Mouse (Mus musculus) erythroid progenitor cell, adult 5-6 weeks (primary cell): ENCODE results near the gene Mipol1. TPM values are rescaled to one million over a fixed set of nuclear protein-coding genes. Genes with fewer than 3 reads are reported as not detected.

Experiments used
- ATAC-seq: replicated peaks from 2 replicates; pipeline ENCODE4 v1.8.0; 2016; ENCODE audit warnings: moderate number of reproducible peaks, mild to moderate bottlenecking, moderate TSS enrichment, inconsistent platforms; ENCODE audit not compliant: poor library complexity, low FRiP score, severe bottlenecking
- total RNA-seq, 2 experiments: library from RNA; stranded (forward) in 1 of 2; stranded (reverse) in 1 of 2; fragments of 150-400 nt in 1 of 2; fragments of 186-747, 209-891 nt in 1 of 2; gene quantifications; 2 replicates each; pipeline versions ENCODE4 v1.2.3 to v1.2.4; 2015 to 2017; ENCODE audit warnings: low replicate concordance in 2 of 2

Mipol1 gene
- total RNA-seq, 2 experiments from 2014 or later, result 2.5 to 4.1 TPM

- peak; percentile 68 for ATAC-seq
Observed at GRCm38 (mm10) chr12:57231085-57231875, 1.1 kb downstream of the Mipol1 start.

DNA sequence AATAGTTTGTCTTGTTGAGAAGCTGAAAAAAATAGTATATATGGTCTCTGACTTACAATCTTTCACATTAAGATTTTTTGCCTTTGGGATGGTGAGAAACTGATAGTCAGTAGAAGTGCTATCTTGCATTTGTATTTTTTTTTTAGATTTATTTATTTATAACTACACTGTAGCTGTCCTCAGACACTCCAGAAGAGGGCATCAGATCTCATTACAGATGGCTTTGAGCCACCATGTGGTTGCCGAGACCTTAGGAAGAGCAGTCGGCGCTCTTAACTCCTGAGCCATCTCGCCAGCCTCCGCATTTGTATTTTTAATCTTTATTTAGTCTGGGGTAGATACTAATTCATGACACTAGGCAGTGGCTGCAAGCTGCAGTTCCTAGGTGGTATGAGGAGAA lies 3.2 kb downstream of the Mipol1 start:
- no peak for ATAC-seq

GRCm38 (mm10) chr12:57243671-57244495 lies 13.7 kb downstream of the Mipol1 start:
- 0 out of 2 replicates have a peak, but pooled peaks have one; percentile 19 for ATAC-seq

DNA sequence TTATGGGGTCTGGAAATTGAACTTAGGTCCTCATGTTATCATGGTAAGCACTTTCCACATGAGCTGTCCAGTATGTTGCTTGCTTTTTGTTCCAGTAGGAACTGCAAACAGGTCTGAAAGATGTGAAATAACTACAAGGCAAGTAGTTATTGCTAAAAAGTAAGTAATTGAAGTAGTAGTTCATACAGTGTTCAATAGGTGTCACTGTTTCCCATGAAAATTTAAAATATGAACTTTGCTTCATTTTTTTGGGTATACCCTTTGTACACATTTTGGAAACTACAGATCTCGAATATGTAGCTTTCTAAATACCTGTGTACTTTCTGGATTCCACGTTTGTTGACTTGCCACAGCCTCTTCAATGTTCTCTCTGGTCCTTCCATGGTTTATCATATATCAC lies 28.3 kb downstream of the Mipol1 start:
- no peak for ATAC-seq

- no peak for ATAC-seq
Observed at GRCm38 (mm10) chr12:57275456-57275855, 45.2 kb downstream of the Mipol1 start.

- ATAC-seq, result no peak
Observed at GRCm38 (mm10) chr12:57281155-57282114, 51.2 kb downstream of the Mipol1 start.

GRCm38 (mm10) chr12:57285303-57286059 lies 55.3 kb downstream of the Mipol1 start:
- no peak for ATAC-seq

DNA sequence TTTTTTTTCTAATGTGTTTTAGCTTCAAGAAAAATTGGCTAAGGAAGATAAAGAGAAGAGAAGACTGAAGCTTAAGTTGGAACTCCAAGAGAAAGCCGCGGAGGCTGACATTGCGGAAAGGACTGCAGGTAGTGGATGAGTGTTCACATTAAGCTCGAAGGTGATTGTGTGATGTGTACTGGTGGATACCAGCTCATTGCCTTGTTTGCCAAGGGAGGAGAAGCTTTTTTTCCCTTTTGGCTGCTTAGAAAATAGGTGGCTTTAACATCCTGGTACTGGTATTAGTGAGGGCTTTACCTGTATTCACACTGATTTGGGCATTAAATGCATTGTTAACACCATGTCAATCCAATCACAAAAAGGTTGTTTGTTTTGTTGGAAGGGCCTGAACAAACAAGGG lies 77.1 kb downstream of the Mipol1 start:
- ATAC-seq, result no peak

- no peak for ATAC-seq
Observed at GRCm38 (mm10) chr12:57307748-57308147, 77.5 kb downstream of the Mipol1 start.

DNA sequence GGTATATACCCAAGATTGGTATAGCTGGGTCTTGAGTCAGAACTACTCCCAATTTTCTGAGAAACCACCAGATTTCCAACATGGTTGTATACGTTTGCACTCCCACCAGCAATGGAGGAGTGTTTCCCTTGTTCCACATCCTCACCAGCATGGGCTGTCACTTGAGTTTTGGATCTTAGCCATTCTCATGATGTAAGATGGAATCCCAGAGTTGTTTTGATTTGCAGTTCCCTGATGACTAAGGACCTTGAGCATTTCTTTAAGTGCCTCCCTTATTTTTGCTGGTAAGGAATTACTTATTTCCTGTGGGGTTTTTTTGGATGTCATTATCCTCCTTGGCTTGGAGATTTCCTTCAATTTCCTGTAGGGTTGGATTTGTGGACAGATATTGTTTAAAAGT lies 108.8 kb downstream of the Mipol1 start:
- ATAC-seq, result no peak

- ATAC-seq, result no peak
Observed at GRCm38 (mm10) chr12:57340111-57340510, 109.9 kb downstream of the Mipol1 start.

DNA sequence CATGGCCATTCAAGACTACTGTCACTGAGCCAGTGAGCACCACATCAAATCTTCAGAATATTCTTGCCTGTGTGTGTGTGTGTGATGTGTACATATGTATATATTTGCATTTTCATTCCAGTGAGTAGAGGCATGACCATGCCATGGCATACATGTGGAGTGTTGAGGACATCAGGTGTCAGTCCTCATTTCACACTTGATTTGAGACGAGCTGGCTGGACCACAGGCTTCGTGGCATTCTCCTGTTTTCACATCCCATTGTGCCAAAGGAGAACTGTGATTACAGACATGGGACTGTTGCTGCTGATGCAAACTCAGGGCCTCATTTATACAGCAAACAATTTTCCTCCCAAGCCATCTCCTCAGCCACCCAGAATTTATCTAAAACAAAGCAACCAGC lies 132.5 kb downstream of the Mipol1 start:
- no peak for ATAC-seq

GRCm38 (mm10) chr12:57364027-57364426 lies 133.8 kb downstream of the Mipol1 start:
- ATAC-seq, result no peak

DNA sequence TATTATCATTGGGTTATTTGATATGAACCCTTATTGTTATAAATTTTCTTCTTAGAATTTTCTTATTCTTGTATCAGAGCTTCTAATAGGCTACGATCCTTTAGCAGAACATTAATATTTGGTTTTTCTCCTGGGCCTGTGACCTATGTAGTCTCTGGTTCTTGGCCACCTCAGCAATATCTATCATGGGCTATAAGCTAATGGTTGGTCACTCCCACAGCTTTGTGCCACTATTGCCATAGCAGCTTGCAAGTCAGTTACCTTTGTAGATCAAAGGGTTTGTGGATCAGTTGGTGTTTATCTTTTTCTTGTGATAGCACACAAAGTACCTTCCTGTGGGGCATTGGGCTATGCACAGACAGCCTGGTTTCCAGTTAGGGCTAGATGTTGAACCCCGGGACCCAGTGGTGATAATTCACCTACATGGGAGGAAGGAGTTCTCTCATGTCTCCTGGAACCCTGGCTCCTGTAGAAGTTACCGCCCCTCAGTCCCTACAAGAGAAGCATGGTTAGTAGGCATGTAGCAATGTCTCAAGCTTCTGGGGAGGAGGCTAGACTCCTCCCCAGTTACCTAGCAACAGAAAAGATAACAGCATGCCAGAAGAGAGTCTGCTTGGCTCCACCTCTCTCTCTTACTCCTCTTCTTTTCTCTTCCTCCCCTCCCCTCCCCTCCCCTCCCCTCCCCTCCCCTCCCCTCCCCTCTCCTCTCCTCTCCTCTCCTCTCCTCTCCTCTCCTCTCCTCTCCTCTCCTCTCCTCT lies 141.7 kb downstream of the Mipol1 start:
- ATAC-seq, result no peak

DNA sequence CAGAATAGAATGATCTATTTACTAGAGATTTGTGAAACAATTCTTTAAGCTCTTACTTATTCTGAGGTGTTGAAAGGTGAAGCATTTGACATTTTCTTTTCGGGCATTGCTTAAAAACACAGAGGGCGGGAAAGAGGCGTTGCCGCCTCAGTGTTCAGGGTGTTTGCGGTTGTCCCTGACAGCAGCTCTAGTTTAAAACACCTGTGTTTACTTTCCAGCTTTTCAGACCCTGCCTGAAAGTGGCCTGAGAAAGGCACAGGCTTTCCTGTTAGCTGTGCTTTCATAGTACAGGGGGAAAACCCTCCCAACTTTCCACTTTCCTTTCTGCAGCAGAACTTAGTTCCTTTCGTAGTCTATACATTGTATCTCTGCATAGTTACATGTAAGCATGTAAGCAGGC lies 152.6 kb downstream of the Mipol1 start:
- ATAC-seq, result no peak

- no peak for ATAC-seq
Observed at GRCm38 (mm10) chr12:57387588-57388292, 157.5 kb downstream of the Mipol1 start.

DNA sequence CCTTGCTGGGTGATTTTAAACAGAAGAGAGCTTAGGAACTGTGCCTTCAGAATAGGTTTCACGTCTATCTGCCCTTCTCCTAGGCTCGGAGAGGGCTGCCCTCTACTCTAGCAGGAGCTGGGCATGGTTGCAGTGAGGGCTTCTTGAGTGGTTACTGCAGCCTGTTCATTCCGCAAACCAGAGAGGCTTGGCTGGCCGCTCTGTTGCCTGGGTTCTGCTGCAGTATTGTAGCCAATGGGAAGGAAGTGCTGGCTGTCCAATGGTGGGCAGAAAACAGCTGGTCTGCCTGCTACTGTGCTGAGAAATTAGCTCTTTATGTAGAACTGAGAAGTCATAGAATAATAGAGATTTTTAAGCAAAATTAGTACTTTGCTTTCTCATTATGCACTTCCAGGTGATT lies 169.3 kb downstream of the Mipol1 start:
- ATAC-seq, result no peak

GRCm38 (mm10) chr12:57400186-57400585 lies 170.0 kb downstream of the Mipol1 start:
- ATAC-seq, result no peak
